Mouse (Mus musculus) CH12.LX (cell line): Measurements from ENCODE around the gene Raver1. TPM values are rescaled to one million over a fixed set of nuclear protein-coding genes. Genes with fewer than 3 reads are reported as not detected.

Source experiments
- DNase-seq: peaks from one replicate; pipeline ENCODE4 v3.0.0-alpha.2; 2013; ENCODE audit errors: extremely low read depth
- H3K27ac ChIP-seq: 2 replicates; pipeline ENCODE4 v1.5.1; 2012; ENCODE audit warnings: low read depth, mild to moderate bottlenecking, control low read depth, moderate library complexity; ENCODE audit not compliant: insufficient read depth
- H3K27me3 ChIP-seq: replicated peaks from 2 replicates; pipeline ENCODE3; 2012; ENCODE audit warnings: inconsistent platforms
- H3K36me3 ChIP-seq, 2 experiments: replicated peaks in 1 of 2; 2 replicates each; pipeline versions ENCODE3 to v1.6.1; 2012; ENCODE audit warnings: inconsistent platforms in 1 of 2, low read length in 1 of 2, mild to moderate bottlenecking in 1 of 2, mixed read lengths in 1 of 2, moderate library complexity in 1 of 2; ENCODE audit not compliant: control insufficient read depth in 1 of 2, insufficient read depth in 1 of 2
- H3K4me1 ChIP-seq, 2 experiments: 2 replicates each; pipeline ENCODE4 v1.6.1; 2012; ENCODE audit warnings: inconsistent platforms in 1 of 2, moderate library complexity in 1 of 2; ENCODE audit not compliant: insufficient read depth in 2 of 2, control insufficient read depth in 1 of 2
- H3K4me2 ChIP-seq: 2 replicates; pipeline ENCODE4 v1.6.1; 2012; ENCODE audit warnings: low read depth, mild to moderate bottlenecking, control low read depth; ENCODE audit not compliant: poor library complexity, insufficient read depth, severe bottlenecking
- H3K4me3 ChIP-seq, 3 experiments: fragments of 150-350 bp in 1 of 3; sonication (generic) in 1 of 3; replicated peaks in 1 of 3; 2 replicates each; pipeline versions ENCODE3 to v1.5.1; 2011 to 2012; ENCODE audit warnings: low read depth in 2 of 3, low read length in 2 of 3, mild to moderate bottlenecking in 2 of 3, moderate library complexity in 2 of 3, control low read depth in 1 of 3, improper control_type of control experiment in 1 of 3, inconsistent platforms in 1 of 3, mixed read lengths in 1 of 3; ENCODE audit not compliant: poor library complexity in 1 of 3
- H3K79me2 ChIP-seq: replicated peaks from 2 replicates; pipeline ENCODE4 v1.6.1; 2012; ENCODE audit warnings: mild to moderate bottlenecking, moderate library complexity; ENCODE audit not compliant: control insufficient read depth, poor library complexity, insufficient read depth, severe bottlenecking; ENCODE audit errors: extremely low read depth
- H3K9ac ChIP-seq: 2 replicates; pipeline ENCODE4 v1.6.1; 2012; ENCODE audit warnings: low read depth, mild to moderate bottlenecking, control low read depth, moderate library complexity; ENCODE audit not compliant: insufficient read depth
- H3K9me3 ChIP-seq: replicated peaks from 2 replicates; pipeline ENCODE3; 2012; ENCODE audit warnings: low read length, inconsistent platforms, mixed read lengths
- BHLHE40 ChIP-seq: IDR thresholded peaks from 2 replicates; pipeline ENCODE4 v1.6.1; 2011; ENCODE audit warnings: mild to moderate bottlenecking, low read depth, low read length, improper control_type of control experiment
- CHD1 ChIP-seq: IDR thresholded peaks from 2 replicates; pipeline ENCODE4 v1.6.1; 2012; ENCODE audit warnings: low read depth, low read length, improper control_type of control experiment, inconsistent platforms
- CHD2 ChIP-seq: IDR thresholded peaks from 2 replicates; pipeline ENCODE4 v1.6.1; 2011; ENCODE audit warnings: low read length, improper control_type of control experiment
- CTCF ChIP-seq, 2 experiments: IDR thresholded peaks in 1 of 2; conservative IDR thresholded peaks in 1 of 2; 2 replicates each; pipeline ENCODE4 v1.5.1; 2011 to 2012; ENCODE audit warnings: low read depth in 2 of 2, low read length in 2 of 2, improper control_type of control experiment in 1 of 2, inconsistent platforms in 1 of 2, mild to moderate bottlenecking in 1 of 2, moderate library complexity in 1 of 2
- E2F4 ChIP-seq: IDR thresholded peaks from 2 replicates; pipeline ENCODE4 v1.6.1; 2011; ENCODE audit warnings: low read depth, low read length, improper control_type of control experiment; ENCODE audit not compliant: insufficient replicate concordance
- ELF1 ChIP-seq: IDR thresholded peaks from 2 replicates; pipeline ENCODE4 v1.6.1; 2014; ENCODE audit warnings: low read depth, mild to moderate bottlenecking, inconsistent platforms, low read length, improper control_type of control experiment
- EP300 ChIP-seq: IDR thresholded peaks from 2 replicates; pipeline ENCODE4 v1.6.1; 2011; ENCODE audit warnings: low read length, improper control_type of control experiment
- ETS1 ChIP-seq: conservative IDR thresholded peaks from 2 replicates; pipeline ENCODE4 v1.6.1; 2012; ENCODE audit warnings: low read depth, mild to moderate bottlenecking, inconsistent platforms, low read length, improper control_type of control experiment, moderate library complexity
- GABPA ChIP-seq: IDR thresholded peaks from 2 replicates; pipeline ENCODE4 v1.6.1; 2012; ENCODE audit warnings: low read depth, low read length, improper control_type of control experiment, inconsistent platforms; ENCODE audit not compliant: insufficient replicate concordance
- HCFC1 ChIP-seq: IDR thresholded peaks from 2 replicates; pipeline ENCODE4 v1.6.1; 2012; ENCODE audit warnings: low read depth, mild to moderate bottlenecking, inconsistent platforms, low read length, improper control_type of control experiment
- IRF4 ChIP-seq: IDR thresholded peaks from 2 replicates; pipeline ENCODE4 v1.6.1; 2014; ENCODE audit warnings: low read depth, mild to moderate bottlenecking, inconsistent platforms, low read length, improper control_type of control experiment
- JUN ChIP-seq: IDR thresholded peaks from 2 replicates; pipeline ENCODE4 v1.6.1; 2011; ENCODE audit warnings: low read depth, mild to moderate bottlenecking, low read length, improper control_type of control experiment, moderate library complexity; ENCODE audit not compliant: insufficient read depth
- JUND ChIP-seq: conservative IDR thresholded peaks from 2 replicates; pipeline ENCODE4 v1.6.1; 2011; ENCODE audit warnings: low read depth, low read length, improper control_type of control experiment
- KAT2A ChIP-seq: IDR thresholded peaks from 2 replicates; pipeline ENCODE4 v1.6.1; 2012; ENCODE audit warnings: low read length, improper control_type of control experiment, inconsistent platforms; ENCODE audit not compliant: insufficient replicate concordance
- MAFK ChIP-seq: IDR thresholded peaks from 2 replicates; pipeline ENCODE4 v1.6.1; 2011; ENCODE audit warnings: low read length, improper control_type of control experiment; ENCODE audit not compliant: insufficient replicate concordance
- MAX ChIP-seq: IDR thresholded peaks from 2 replicates; pipeline ENCODE4 v1.6.1; 2011; ENCODE audit warnings: low read length, improper control_type of control experiment
- MAZ ChIP-seq: IDR thresholded peaks from 2 replicates; pipeline ENCODE4 v1.6.1; 2012; ENCODE audit warnings: low read depth, mild to moderate bottlenecking, inconsistent platforms, low read length, improper control_type of control experiment, moderate library complexity
- MEF2A ChIP-seq: IDR thresholded peaks from 2 replicates; pipeline ENCODE4 v1.6.1; 2014; ENCODE audit warnings: low read depth, mild to moderate bottlenecking, inconsistent platforms, low read length, improper control_type of control experiment, borderline replicate concordance
- MXI1 ChIP-seq: IDR thresholded peaks from 2 replicates; pipeline ENCODE4 v1.6.1; 2011; ENCODE audit warnings: mild to moderate bottlenecking, low read depth, low read length, improper control_type of control experiment
- MYC ChIP-seq: IDR thresholded peaks from 2 replicates; pipeline ENCODE4 v1.6.1; 2011; ENCODE audit warnings: low read depth, mild to moderate bottlenecking, improper control_type of control experiment, low read length
- NELFE ChIP-seq: IDR thresholded peaks from 2 replicates; pipeline ENCODE4 v1.6.1; 2011; ENCODE audit warnings: low read depth, low read length, improper control_type of control experiment
- NRF1 ChIP-seq: IDR thresholded peaks from 2 replicates; pipeline ENCODE4 v1.6.1; 2014; ENCODE audit warnings: low read depth, mild to moderate bottlenecking, inconsistent platforms, low read length, improper control_type of control experiment, moderate library complexity
- PAX5 ChIP-seq: IDR thresholded peaks from 2 replicates; pipeline ENCODE4 v1.6.1; 2012; ENCODE audit warnings: low read length, inconsistent platforms, mixed read lengths
- POLR2A ChIP-seq: IDR thresholded peaks from 2 replicates; pipeline ENCODE4 v1.6.1; 2011; ENCODE audit warnings: low read depth, mild to moderate bottlenecking, improper control_type of control experiment, low read length
- POLR2AphosphoS2 ChIP-seq: IDR thresholded peaks from 2 replicates; pipeline ENCODE4 v1.6.1; 2011; ENCODE audit warnings: low read depth, low read length, improper control_type of control experiment
- RAD21 ChIP-seq: IDR thresholded peaks from 2 replicates; pipeline ENCODE4 v1.6.1; 2011; ENCODE audit warnings: low read depth, mild to moderate bottlenecking, low read length, improper control_type of control experiment, moderate library complexity
- RCOR1 ChIP-seq: conservative IDR thresholded peaks from 2 replicates; pipeline ENCODE4 v1.6.1; 2012; ENCODE audit warnings: low read depth, mild to moderate bottlenecking, inconsistent platforms, low read length, improper control_type of control experiment
- SIN3A ChIP-seq: IDR thresholded peaks from 2 replicates; pipeline ENCODE4 v1.6.1; 2012; ENCODE audit warnings: low read length, improper control_type of control experiment, inconsistent platforms
- SMC3 ChIP-seq: IDR thresholded peaks from 2 replicates; pipeline ENCODE4 v1.6.1; 2011; ENCODE audit warnings: low read depth, low read length, improper control_type of control experiment
- TBP ChIP-seq: conservative IDR thresholded peaks from 2 replicates; pipeline ENCODE4 v1.6.1; 2011; ENCODE audit warnings: low read depth, low read length, improper control_type of control experiment
- TCF12 ChIP-seq: IDR thresholded peaks from 2 replicates; pipeline ENCODE4 v1.6.1; 2014; ENCODE audit warnings: low read depth, mild to moderate bottlenecking, inconsistent platforms, low read length, improper control_type of control experiment
- UBTF ChIP-seq: IDR thresholded peaks from 2 replicates; pipeline ENCODE4 v1.6.1; 2012; ENCODE audit warnings: low read depth, mild to moderate bottlenecking, inconsistent platforms, low read length, improper control_type of control experiment, moderate library complexity
- USF1 ChIP-seq: IDR thresholded peaks from 2 replicates; pipeline ENCODE4 v1.6.1; 2014; ENCODE audit warnings: low read depth, mild to moderate bottlenecking, inconsistent platforms, low read length, improper control_type of control experiment
- USF2 ChIP-seq: conservative IDR thresholded peaks from 2 replicates; pipeline ENCODE4 v1.6.1; 2011; ENCODE audit warnings: low read depth, low read length, improper control_type of control experiment
- ZC3H11A ChIP-seq: IDR thresholded peaks from 2 replicates; pipeline ENCODE4 v1.6.1; 2012; ENCODE audit warnings: low read depth, mild to moderate bottlenecking, inconsistent platforms, low read length, improper control_type of control experiment
- ZKSCAN1 ChIP-seq: IDR thresholded peaks from 2 replicates; pipeline ENCODE4 v1.6.1; 2012; ENCODE audit warnings: low read depth, inconsistent platforms, low read length, improper control_type of control experiment, borderline replicate concordance
- ZMIZ1 ChIP-seq: IDR thresholded peaks from 2 replicates; pipeline ENCODE4 v1.6.1; 2012; ENCODE audit warnings: low read depth, mild to moderate bottlenecking, inconsistent platforms, low read length, improper control_type of control experiment
- ZNF384 ChIP-seq: IDR thresholded peaks from 2 replicates; pipeline ENCODE4 v1.6.1; 2012; ENCODE audit warnings: low read depth, low read length, improper control_type of control experiment, inconsistent platforms
- dilution Hi-C: fragments of 300-500 bp; cut with MboI; formaldehyde crosslinking; loops from 2 replicates; pipeline ENCODE4 v1.14.3; 2020; ENCODE audit warnings: low sequenced_read_pairs; ENCODE audit not compliant: extremely low pct_unique_long_range_greater_than_20kb, extremely low pct_ligation_motif_present
- in situ Hi-C: fragments of 300-500 bp; cut with MboI; formaldehyde crosslinking; loops from 3 replicates; pipeline ENCODE4 v1.14.3; 2019; ENCODE audit warnings: low sequenced_read_pairs, low pct_ligation_motif_present, low pct_unique_long_range_greater_than_20kb, mixed read lengths
- polyA plus RNA-seq: library from polyadenylated mRNA; unstranded; fragments of >175 nt; gene quantifications from 2 replicates; pipeline ENCODE4 v1.2.1, GENCODE M21; 2012; ENCODE audit warnings: low read depth; ENCODE audit not compliant: insufficient read length
- total RNA-seq, 2 experiments: library from RNA; depleted of rRNA; stranded (reverse); fragments of 300-350 nt in 1 of 2; fragments of >200 nt in 1 of 2; gene quantifications; 2 replicates each; pipeline ENCODE4 v1.2.3; 2012 to 2014

Raver1 gene
- total and polyA plus RNA-seq, 3 experiments = 18.9 to 101 (median 30.8) TPM

- Histone ChIP-seq H3K27ac (peak overlapping the region; percentile 90), H3K36me3 (peaks cover 76 to 84% of the 10 kb centered on the region in 2 experiments), H3K4me3 (no peak overlapping the region), H3K27me3 (no peaks in the 10 kb centered on the region), H3K9ac (peak overlapping the region; percentile 37), H3K79me2 (peaks cover 26% of the 10 kb centered on the region), H3K4me1 (peaks cover 35 to 59% of the 10 kb centered on the region in 2 experiments), H3K9me3 (no peaks in the 10 kb centered on the region), H3K4me2 (peak overlapping the region; percentile 26)
- 0 out of 2 replicates have a peak, but pooled peaks have one; percentile 10 for TF ChIP-seq HCFC1
- TF ChIP-seq JUND = no peak
- TF ChIP-seq ZMIZ1 = peak; percentile 44; the same call in 1 of the 2 replicates
- TF ChIP-seq MXI1 = peak; percentile 83
- peak; percentile 88 for TF ChIP-seq CHD1
- no peak for TF ChIP-seq ZNF384
- TF ChIP-seq ZC3H11A = no peak
- TF ChIP-seq MAFK = no peak
- TF ChIP-seq BHLHE40 = no peak
- 0 out of 2 replicates have a peak, but pooled peaks have one; percentile 51 for TF ChIP-seq MAZ
- no peak for TF ChIP-seq GABPA
- TF ChIP-seq SIN3A = peak; percentile 90
- TF ChIP-seq USF2 = no peak
- TF ChIP-seq IRF4 = peak; percentile 74
- TF ChIP-seq MAX = no peak
- TF ChIP-seq ETS1 = peak; percentile 41
- peak; percentile 1; the same call in 1 of the 2 replicates for TF ChIP-seq SMC3
- TF ChIP-seq NELFE = peak; percentile 24; the same call in 1 of the 2 replicates
- no peak for TF ChIP-seq MYC
- no peak for TF ChIP-seq JUN
- no peak; the same call in 1 of the 2 replicates for TF ChIP-seq POLR2A
- no peak for TF ChIP-seq USF1
- TF ChIP-seq CHD2 = peak; percentile 51; the same call in 1 of the 2 replicates
- TF ChIP-seq NRF1 = no peak
- no peak for TF ChIP-seq ZKSCAN1
- TF ChIP-seq ELF1 = peak; percentile 9; the same call in 1 of the 2 replicates
- TF ChIP-seq CTCF (conservative IDR thresholded peaks at IDR 0.05 in 1 of 2, IDR thresholded peaks at IDR 0.05 in 1 of 2; ENCODE audit: low read depth in 2 of 2, low read length in 2 of 2) = no peak
- 0 out of 2 replicates have a peak, but pooled peaks have one; percentile 34 for TF ChIP-seq KAT2A
- TF ChIP-seq UBTF = no peak
- no peak for TF ChIP-seq MEF2A
- TF ChIP-seq POLR2AphosphoS2 = 0 out of 2 replicates have a peak, but pooled peaks have one; percentile 19
- no peak for TF ChIP-seq E2F4
- TF ChIP-seq EP300 = peak; percentile 80
- TF ChIP-seq PAX5 = no peak
- no peak for TF ChIP-seq RAD21
- peak; percentile 65 for TF ChIP-seq TCF12
- TF ChIP-seq TBP = 0 out of 2 replicates have a peak, but pooled peaks have one; percentile 10
- peak; percentile 32; the same call in 1 of the 2 replicates for TF ChIP-seq RCOR1
- DNase-seq = peak; percentile 54
- dilution Hi-C loops (no loop called here), in situ Hi-C loops (loop anchor here (5.0 kb wide), 1 partner anchor 93 kb away; the partner anchor contains the start of gene Icam5)
Measured at GRCm38 (mm10) chr9:21125502-21126258, 33.9 kb upstream of the Raver1 start.
